ENCODE assay signal across 1 mouse cellular context in genomic region chr11:11727936-11728556, GRCm38 (mm10).
TF ChIP-seq lines count a peak whose summit lies in the region.

No protein-coding gene starts in this region.

TF ChIP-seq in CH12.LX, 34 proteins besides CTCF, POLR2A, EP300 and RAD21 (continued from another document):
- TF ChIP-seq GABPA (IDR thresholded peaks at IDR 0.05; ENCODE audit: insufficient replicate concordance, low read depth, low read length): no peak
